Comparison of ENCODE assay signal across 9 mouse cellular contexts in the genomic region with DNA sequence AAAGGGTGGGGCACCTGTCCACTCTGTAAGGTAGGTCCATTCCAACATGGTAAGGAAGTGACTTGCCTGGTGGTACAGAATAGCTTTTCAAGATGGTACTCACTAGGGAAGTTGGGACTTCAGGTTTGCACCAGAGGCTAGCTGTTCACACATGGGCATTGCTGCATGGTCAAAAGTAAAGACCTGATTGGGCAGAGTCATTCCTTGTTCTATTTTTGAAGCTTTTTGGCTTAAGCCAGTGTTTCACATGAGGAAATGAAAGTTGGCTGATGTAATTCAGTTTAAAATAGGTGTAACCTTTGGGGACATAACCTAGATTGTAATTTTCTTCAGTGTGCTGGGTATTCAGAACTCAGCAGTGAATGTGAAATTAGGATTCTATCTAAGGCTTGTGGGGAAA. TPM values are rescaled to one million over a fixed set of nuclear protein-coding genes. Genes with fewer than 3 reads are reported as not detected.
DNase-seq lines count a peak whose midpoint lies in the region.
"Had no signal": no experiment of that assay in that cellular context is flagged by ENCODE, and none has a peak within 500 bp of the region (broad histone marks: within the 10 kb centered on the region; RNA-seq: fewer than 3 reads in every experiment).

No protein-coding gene starts in this region.

- peak; percentile 51 to 66 for DNase-seq in heart, adult 18-20 months
- no peak for DNase-seq in heart, postnatal 36 days
- DNase-seq in lung, postnatal 25 days (ENCODE audit: low spot score) = peak; percentile 42
- DNase-seq in lung, postnatal 4 days = no peak
- DNase-seq in brain, adult 2 months (ENCODE audit: low read depth, low spot score) = peak; percentile 60
- DNase-seq in skeletal muscle tissue, adult 2 months (ENCODE audit: low read depth, low spot score) = peak; percentile 78
- no peak for DNase-seq in adrenal gland, adult 8-10 months
- DNase-seq in right cerebral cortex, postnatal 25 days = no peak
- DNase-seq: spleen, adult 18-20 months had no signal

- intact Hi-C loops in heart, postnatal 36 days (cut with DNase I) = loop anchor here (5.0 kb wide), 1 partner anchor 181 kb away; the partner anchor contains the start of gene Scai

RNA-seq across cellular contexts. Expression of gene Rpl35, which starts 5.8 kb away (rescaled TPM):
- total RNA-seq in heart, adult 18-20 months (2021) = 100 to 1,000 TPM; 336 to 368 TPM
- total RNA-seq in heart, postnatal 36 days (2021) = 100 to 1,000 TPM; 321 to 338 TPM
- 100 to 1,000 TPM; 431 to 487 (median 461) TPM for total RNA-seq in adrenal gland, adult 8-10 months (2022)

RNA-seq across cellular contexts. Expression of gene Arpc5l, which starts 6.1 kb away (rescaled TPM):
- total RNA-seq in heart, adult 18-20 months (2021) = 100 to 1,000 TPM in 1 of 2 experiments, 10 to 100 TPM in 1; 96.6 to 115 TPM
- 10 to 100 TPM; 90.1 to 99.9 TPM for total RNA-seq in heart, postnatal 36 days (2021)
- 10 to 100 TPM; 86.2 to 93.4 (median 87.6) TPM for total RNA-seq in adrenal gland, adult 8-10 months (2022)

RNA-seq across cellular contexts. Expression of gene Wdr38, which starts 14.0 kb away (rescaled TPM):
- under 1 TPM in 1 of 2 experiments, not detected in 1; 0.18 TPM for total RNA-seq in heart, adult 18-20 months (2021)
- total RNA-seq in heart, postnatal 36 days (2021) = under 1 TPM in 1 of 2 experiments, not detected in 1; 0.14 TPM
- total RNA-seq in adrenal gland, adult 8-10 months (2022) = 1 to 10 TPM in 1 of 4 experiments, under 1 TPM in 3; 0.38 to 1.3 (median 0.64) TPM

RNA-seq across cellular contexts. Expression of gene Golga1, which starts 54.1 kb away (rescaled TPM):
- 10 to 100 TPM; 14.2 to 16.0 TPM for total RNA-seq in heart, adult 18-20 months (2021)
- total RNA-seq in heart, postnatal 36 days (2021) = 10 to 100 TPM; 14.5 to 16.6 TPM
- total RNA-seq in adrenal gland, adult 8-10 months (2022) = 10 to 100 TPM; 20.8 to 38.2 (median 28.3) TPM

Comparison
In these comparisons a context has a peak if more than half of its experiments do, and no peak if none do; other contexts are left out.
1. DNase-seq: peak in heart, adult 18-20 months (2 of 2), lung, postnatal 25 days (single experiment), brain, adult 2 months (single experiment) and skeletal muscle tissue, adult 2 months (single experiment); none in heart, postnatal 36 days (0 of 2), lung, postnatal 4 days (0 of 2), adrenal gland, adult 8-10 months (single experiment) and right cerebral cortex, postnatal 25 days (single experiment).